Mouse (Mus musculus) liver, embryonic 11.5 days (tissue): ENCODE results near the gene Med13l. TPM values are rescaled to one million over a fixed set of nuclear protein-coding genes. Genes with fewer than 3 reads are reported as not detected.
"Not testable (repeated sequence)": the region's sequence is repeated elsewhere in the genome, so short reads cannot be mapped to it uniquely, and the experiment has no call there.

Experiments
- ATAC-seq: fragments of 200-750 bp; cut with Nextera tagmentation; replicated peaks from 2 replicates; pipeline ENCODE4 v1.8.0; 2017; ENCODE audit warnings: moderate number of reproducible peaks, mild to moderate bottlenecking, moderate TSS enrichment, moderate library complexity; ENCODE audit not compliant: low FRiP score
- DNase-seq: peaks from one replicate; pipeline ENCODE4 v3.0.0-alpha.2; 2017; ENCODE audit warnings: low spot score
- H3K27ac ChIP-seq: fragments of 300-500 bp; sonication (generic); 2 replicates; pipeline ENCODE4 v1.5.1; 2014; ENCODE audit warnings: mild to moderate bottlenecking, low read depth, low read length, control low read depth
- H3K27me3 ChIP-seq: fragments of 300-500 bp; sonication (generic); replicated peaks from 2 replicates; pipeline ENCODE4 v1.6.1; 2014; ENCODE audit warnings: low read length, mixed read lengths; ENCODE audit not compliant: control insufficient read depth, insufficient read depth
- H3K36me3 ChIP-seq: fragments of 300-500 bp; sonication (generic); 2 replicates; pipeline ENCODE4 v1.6.1; 2014; ENCODE audit warnings: mild to moderate bottlenecking, low read length, moderate library complexity, mixed read lengths; ENCODE audit not compliant: control insufficient read depth, insufficient read depth
- H3K4me1 ChIP-seq: fragments of 300-500 bp; sonication (generic); replicated peaks from 2 replicates; pipeline ENCODE4 v1.6.1; 2014; ENCODE audit warnings: low read length, mixed read lengths; ENCODE audit not compliant: control insufficient read depth, insufficient read depth
- H3K4me2 ChIP-seq: fragments of 300-500 bp; sonication (generic); 2 replicates; pipeline ENCODE4 v1.6.1; 2014; ENCODE audit warnings: mild to moderate bottlenecking, control low read depth, moderate library complexity
- H3K4me3 ChIP-seq: fragments of 300-500 bp; sonication (generic); 2 replicates; pipeline ENCODE4 v1.5.1; 2014; ENCODE audit warnings: low read depth, low read length, control low read depth
- H3K9ac ChIP-seq: fragments of 300-500 bp; sonication (generic); 2 replicates; pipeline ENCODE4 v1.6.1; 2014; ENCODE audit warnings: low read depth, low read length, control low read depth
- H3K9me3 ChIP-seq: fragments of 300-500 bp; sonication (generic); 2 replicates; pipeline ENCODE4 v1.6.1; 2016; ENCODE audit warnings: low read length, inconsistent platforms, mixed read lengths; ENCODE audit not compliant: control insufficient read depth
- WGBS: fragments of 180-500 bp; shearing (Covaris S2); extraction: QIAGEN DNeasy Blood & Tissue Kit; methylation state at CpG from one replicate; pipeline ENCODE4 v1.1.7; 2014; 5-methylcytosine and 5-hydroxymethylcytosine counted together
- polyA plus RNA-seq: library from polyadenylated mRNA; unstranded; fragments of >200 nt; fragmentation: Nextera tagmentation; extraction: Ambion mirVana; gene quantifications from 2 replicates; pipeline ENCODE4 v1.2.1, GENCODE M21; 2014

The Med13l gene
- polyA plus RNA-seq, 1 experiment from 2014 or later, result 13.7 TPM

GRCm38 (mm10) chr5:118647384-118647783 is 86.9 kb downstream of the Med13l start:
- no peaks in the 10 kb centered on the region for H3K36me3 ChIP-seq
- H3K9me3 ChIP-seq, result no peaks in the 10 kb centered on the region
- DNase-seq, result no peak
- no peak overlapping the region for H3K4me2 ChIP-seq
- no peak overlapping the region for H3K9ac ChIP-seq
- 58% methylated on average over 6 of the region's 6 CpGs for WGBS
- no peak overlapping the region for H3K27ac ChIP-seq
- no peak for ATAC-seq
- no peak overlapping the region for H3K4me3 ChIP-seq
- H3K27me3 ChIP-seq, result no peaks in the 10 kb centered on the region
- H3K4me1 ChIP-seq, result peaks cover 62% of the 10 kb centered on the region

GRCm38 (mm10) chr5:118649215-118650006 is 88.9 kb downstream of the Med13l start:
- H3K4me3 ChIP-seq, result no peak overlapping the region
- H3K27me3 ChIP-seq, result no peaks in the 10 kb centered on the region
- H3K4me2 ChIP-seq, result no peak overlapping the region
- no peaks in the 10 kb centered on the region for H3K9me3 ChIP-seq
- H3K27ac ChIP-seq, result peak overlapping the region; percentile 32; the same call in 1 of the 2 replicates
- WGBS, result 86% methylated on average over 10 of the region's 10 CpGs
- no peak overlapping the region for H3K9ac ChIP-seq
- H3K36me3 ChIP-seq, result no peaks in the 10 kb centered on the region
- ATAC-seq (no peak; the same call in 1 of the 2 replicates), DNase-seq (no peak)
- peaks cover 41% of the 10 kb centered on the region for H3K4me1 ChIP-seq

- 88% methylated on average over 4 of the region's 4 CpGs for WGBS
- no peak overlapping the region for H3K9ac ChIP-seq
- peak overlapping the region; percentile 32; the same call in 1 of the 2 replicates for H3K27ac ChIP-seq
- ATAC-seq (no peak), DNase-seq (no peak)
- no peaks in the 10 kb centered on the region for H3K27me3 ChIP-seq
- peaks cover 36% of the 10 kb centered on the region for H3K4me1 ChIP-seq
- H3K4me3 ChIP-seq, result no peak overlapping the region
- no peaks in the 10 kb centered on the region for H3K9me3 ChIP-seq
- no peak overlapping the region for H3K4me2 ChIP-seq
- H3K36me3 ChIP-seq, result no peaks in the 10 kb centered on the region
Observed at GRCm38 (mm10) chr5:118650007-118650548, 89.6 kb downstream of the Med13l start.

GRCm38 (mm10) chr5:118650746-118651145 is 90.3 kb downstream of the Med13l start:
- Histone ChIP-seq H3K36me3 (no peaks in the 10 kb centered on the region), H3K4me1 (peaks cover 33% of the 10 kb centered on the region)
- WGBS, result 83% methylated on average over 7 of the region's 7 CpGs

GRCm38 (mm10) chr5:118652611-118653010 is 92.1 kb downstream of the Med13l start:
- no peaks in the 10 kb centered on the region for H3K9me3 ChIP-seq
- H3K4me3 ChIP-seq, result no peak overlapping the region
- H3K4me1 ChIP-seq, result peaks cover 19% of the 10 kb centered on the region
- no peak overlapping the region for H3K27ac ChIP-seq
- WGBS, result 87% methylated on average over 8 of the region's 8 CpGs
- no peaks in the 10 kb centered on the region for H3K36me3 ChIP-seq
- H3K9ac ChIP-seq, result no peak overlapping the region
- ATAC-seq (no peak), DNase-seq (no peak)
- H3K4me2 ChIP-seq, result no peak overlapping the region
- no peaks in the 10 kb centered on the region for H3K27me3 ChIP-seq

More at GRCm38 (mm10) chr5:118650746-118651145, 90.3 kb downstream of the Med13l start:
- Histone ChIP-seq H3K9me3 (no peaks in the 10 kb centered on the region), H3K27me3 (no peaks in the 10 kb centered on the region), H3K9ac (no peak overlapping the region), H3K4me3 (no peak overlapping the region), H3K4me2 (no peak overlapping the region), H3K27ac (no peak overlapping the region)
- ATAC-seq (no peak), DNase-seq (no peak)

- not testable (repeated sequence) for H3K27ac ChIP-seq, H3K36me3 ChIP-seq, DNase-seq, H3K4me2 ChIP-seq, ATAC-seq, H3K4me3 ChIP-seq, H3K9ac ChIP-seq, H3K9me3 ChIP-seq, H3K27me3 ChIP-seq
- peaks cover 18% of the 10 kb centered on the region for H3K4me1 ChIP-seq
- 95% methylated on average over 4 of the region's 5 CpGs for WGBS
Observed at GRCm38 (mm10) chr5:118653119-118653518, 92.6 kb downstream of the Med13l start.

- Histone ChIP-seq H3K9ac (no peak overlapping the region), H3K27ac (no peak overlapping the region), H3K9me3 (no peaks in the 10 kb centered on the region), H3K4me2 (no peak overlapping the region), H3K4me3 (no peak overlapping the region), H3K4me1 (peaks cover 25% of the 10 kb centered on the region), H3K36me3 (no peaks in the 10 kb centered on the region), H3K27me3 (no peaks in the 10 kb centered on the region)
- DNase-seq (no peak), ATAC-seq (no peak)
- 87% methylated on average over 11 of the region's 11 CpGs for WGBS
Observed at GRCm38 (mm10) chr5:118654599-118654998, 94.1 kb downstream of the Med13l start.

- H3K4me1 ChIP-seq, result peaks cover 21% of the 10 kb centered on the region
- H3K27ac ChIP-seq, result no peak overlapping the region
- H3K9ac ChIP-seq, result no peak overlapping the region
- DNase-seq, result no peak
- H3K9me3 ChIP-seq, result no peaks in the 10 kb centered on the region
- no peaks in the 10 kb centered on the region for H3K36me3 ChIP-seq
- no peak for ATAC-seq
- no peak overlapping the region for H3K4me3 ChIP-seq
- H3K4me2 ChIP-seq, result no peak overlapping the region
- 71% methylated on average over 2 of the region's 2 CpGs for WGBS
- H3K27me3 ChIP-seq, result no peaks in the 10 kb centered on the region
Observed at GRCm38 (mm10) chr5:118655025-118655424, 94.5 kb downstream of the Med13l start.

- H3K27me3 ChIP-seq, result no peaks in the 10 kb centered on the region
- 65% methylated on average over 7 of the region's 7 CpGs for WGBS
- no peak for DNase-seq
- no peaks in the 10 kb centered on the region for H3K9me3 ChIP-seq
- H3K4me1 ChIP-seq, result peaks cover 21% of the 10 kb centered on the region
- no peak overlapping the region for H3K27ac ChIP-seq
- ATAC-seq, result no peak
- no peaks in the 10 kb centered on the region for H3K36me3 ChIP-seq
- no peak overlapping the region for H3K4me3 ChIP-seq
- no peak overlapping the region for H3K9ac ChIP-seq
- H3K4me2 ChIP-seq, result no peak overlapping the region
Observed at GRCm38 (mm10) chr5:118655428-118655827, 94.9 kb downstream of the Med13l start.
